Mouse (Mus musculus) right cerebral cortex, adult 18-20 months (tissue): ENCODE data around the gene Gak.
"Not testable (repeated sequence)": the region's sequence is repeated elsewhere in the genome, so short reads cannot be mapped to it uniquely, and the experiment has no call there.

ENCODE experiments used
- DNase-seq: peaks from one replicate; pipeline ENCODE4 v3.0.0; 2022; ENCODE audit warnings: mixed read lengths

Gene Gak

DNA sequence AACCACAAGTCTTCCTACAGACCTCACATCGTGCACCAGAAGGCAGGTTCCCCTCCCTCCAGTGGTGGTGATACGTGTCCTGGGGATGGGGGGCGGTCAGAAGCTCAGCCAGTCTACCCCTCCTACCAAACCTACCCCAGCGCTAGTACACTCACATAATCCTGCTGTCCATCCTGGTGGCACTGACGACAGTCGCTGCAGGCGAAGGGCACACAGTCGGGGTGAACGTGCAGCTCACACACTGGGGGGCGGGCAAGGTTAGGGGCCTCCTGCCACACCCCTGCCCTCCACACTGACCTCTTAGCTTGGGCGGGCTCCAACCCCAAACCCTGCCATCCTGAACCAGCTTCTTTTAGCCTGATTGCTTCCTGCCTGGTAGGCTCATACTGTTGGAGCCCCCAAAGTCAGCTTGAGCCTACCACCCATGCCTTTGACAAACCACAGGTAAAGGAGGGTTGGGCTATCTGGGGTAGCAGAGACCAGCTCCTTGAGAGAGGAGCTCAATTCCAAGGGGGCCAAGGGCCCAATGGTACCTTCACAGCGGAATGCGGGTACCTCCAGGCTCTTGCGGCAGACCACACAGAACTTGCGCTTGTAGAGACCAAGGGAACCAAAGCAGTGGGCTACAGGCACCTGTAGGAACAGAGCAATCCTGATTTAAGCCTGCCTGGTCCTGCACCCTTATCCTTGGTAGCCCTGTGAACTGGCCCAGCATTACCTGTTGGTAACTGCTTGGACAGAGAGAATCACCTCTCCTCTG, 26.5 kb upstream of the Gak start:
- DNase-seq = no peak

DNA sequence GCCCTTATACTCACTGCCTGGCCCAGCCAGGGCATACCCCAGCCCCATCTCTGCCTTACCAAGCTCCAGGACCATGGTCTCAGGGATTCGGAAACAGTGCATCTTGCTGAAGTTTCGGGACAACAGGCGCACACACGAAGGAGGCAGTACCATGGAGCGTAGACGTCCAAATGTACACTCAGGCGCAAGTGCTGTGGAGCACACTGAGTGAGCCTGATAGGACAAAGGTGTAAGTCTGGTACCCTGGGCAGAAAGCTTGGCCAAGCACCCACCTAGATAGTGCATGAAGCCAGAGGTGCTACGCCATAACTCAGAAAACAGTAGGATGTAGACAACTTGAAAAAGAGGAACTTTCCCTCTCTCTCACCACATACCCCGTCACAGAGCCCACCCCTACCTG, 25.8 kb upstream of the Gak start:
- no peak for DNase-seq

DNA sequence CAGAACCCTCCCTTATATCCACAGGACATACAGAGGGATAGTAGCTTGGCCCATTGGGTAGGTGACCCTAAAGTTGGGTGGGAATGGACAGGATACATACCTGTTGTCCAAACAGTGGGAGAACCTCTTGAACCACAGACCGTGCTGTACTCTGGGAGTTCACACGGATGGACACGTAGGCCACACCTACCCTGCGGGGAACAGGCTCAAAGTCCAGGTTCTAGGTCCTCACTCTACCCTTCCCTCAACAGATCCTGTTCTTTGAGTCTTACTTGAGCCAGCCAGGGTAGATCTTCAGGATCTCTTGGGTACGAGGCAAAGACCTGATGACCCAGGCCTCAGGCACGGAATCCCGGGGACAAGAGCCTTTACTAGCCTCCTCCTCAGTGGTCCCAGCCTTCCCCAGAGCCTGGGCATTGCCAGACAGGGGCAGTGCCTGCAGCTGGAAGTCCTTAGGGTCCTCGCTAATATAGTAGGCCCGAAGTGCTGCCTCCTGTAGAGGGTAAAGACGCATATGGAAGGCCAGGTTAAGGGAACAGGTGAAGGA, 25.0 kb upstream of the Gak start:
- DNase-seq = no peak

DNA sequence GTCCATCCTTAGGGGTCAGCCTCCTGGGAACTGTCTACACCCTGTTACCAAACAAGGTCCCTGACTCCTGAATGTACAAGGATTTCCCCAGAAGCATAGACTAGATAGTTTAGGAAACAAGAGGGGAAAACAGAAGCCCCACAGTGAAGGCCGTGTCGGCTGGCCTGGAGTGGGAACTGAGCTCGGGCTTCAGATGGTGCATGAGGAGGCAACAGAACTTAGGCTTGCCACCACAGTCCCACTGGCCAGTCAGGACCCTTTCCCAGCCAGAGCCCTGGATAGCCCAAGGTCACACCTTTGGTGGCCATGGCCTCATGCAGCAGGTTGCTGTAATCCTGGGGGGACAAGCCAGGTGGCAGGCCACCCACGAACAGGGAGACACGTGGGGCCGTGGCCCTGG, 23.8 kb upstream of the Gak start:
- no peak for DNase-seq

DNA sequence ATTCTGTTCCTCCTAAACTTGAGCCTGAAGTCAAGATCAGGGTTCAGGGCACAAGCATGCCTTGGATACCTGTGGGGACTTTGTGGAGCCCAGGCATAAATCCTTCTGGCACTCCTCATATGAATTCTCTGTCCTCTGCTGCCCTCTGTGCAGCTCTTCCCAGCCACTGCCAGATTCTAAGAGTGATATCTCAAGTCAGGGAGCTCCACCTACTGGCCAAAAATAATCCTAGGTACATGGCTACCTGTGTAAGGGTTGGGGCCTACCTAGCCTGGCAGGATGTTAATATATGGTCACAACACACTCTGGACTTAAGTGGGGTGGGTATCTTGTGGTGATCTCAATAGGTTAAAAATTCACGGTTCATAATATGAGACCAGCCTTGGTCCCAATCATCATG, 22.3 kb upstream of the Gak start:
- DNase-seq = peak; percentile 69

DNA sequence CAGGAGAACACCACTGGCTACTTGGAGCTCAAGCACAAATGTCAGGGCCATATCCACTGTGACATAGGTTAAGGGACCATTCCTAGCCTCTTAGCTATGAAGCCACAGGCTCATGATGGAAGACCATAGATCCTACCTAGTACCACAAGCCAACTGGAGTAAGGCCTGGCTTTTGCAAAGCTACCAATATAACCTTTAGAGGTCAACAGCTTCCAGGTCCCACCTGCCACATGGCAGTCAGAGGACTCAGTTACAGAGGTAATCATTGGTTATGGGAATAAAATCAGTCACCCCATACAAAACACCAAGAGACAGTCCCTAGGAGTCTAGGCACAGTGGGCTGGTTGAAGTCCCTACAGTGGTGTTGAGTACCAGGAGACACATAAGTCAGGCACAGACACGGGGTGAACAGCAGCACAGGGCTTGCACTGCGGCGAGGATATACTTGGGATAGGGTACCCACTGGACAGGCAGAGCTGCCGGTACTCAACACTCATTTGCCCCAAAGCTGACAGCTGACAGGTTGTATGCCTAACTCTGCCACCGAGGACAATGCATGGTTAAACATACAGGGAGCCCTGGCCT, 21.7 kb upstream of the Gak start:
- no peak for DNase-seq

DNA sequence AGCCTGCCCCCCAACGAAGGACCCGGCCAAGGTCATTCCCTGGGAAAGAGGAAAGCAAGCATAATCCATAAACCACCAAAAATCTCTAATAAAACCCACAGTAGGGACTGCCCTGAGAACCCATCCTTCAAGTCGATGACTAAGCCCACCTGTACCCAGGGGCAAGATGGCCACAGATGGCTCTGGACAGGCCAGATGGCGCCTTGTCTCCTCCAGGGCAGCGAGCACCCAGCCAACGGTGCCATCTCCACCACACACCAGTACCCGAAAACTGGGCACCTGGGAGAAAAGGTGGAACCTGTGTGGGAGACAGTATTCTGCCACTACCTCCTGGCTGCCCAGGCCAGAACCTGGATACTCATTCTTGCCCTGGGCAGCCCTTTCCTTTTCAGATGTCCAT, 20.8 kb upstream of the Gak start:
- no peak for DNase-seq

DNA sequence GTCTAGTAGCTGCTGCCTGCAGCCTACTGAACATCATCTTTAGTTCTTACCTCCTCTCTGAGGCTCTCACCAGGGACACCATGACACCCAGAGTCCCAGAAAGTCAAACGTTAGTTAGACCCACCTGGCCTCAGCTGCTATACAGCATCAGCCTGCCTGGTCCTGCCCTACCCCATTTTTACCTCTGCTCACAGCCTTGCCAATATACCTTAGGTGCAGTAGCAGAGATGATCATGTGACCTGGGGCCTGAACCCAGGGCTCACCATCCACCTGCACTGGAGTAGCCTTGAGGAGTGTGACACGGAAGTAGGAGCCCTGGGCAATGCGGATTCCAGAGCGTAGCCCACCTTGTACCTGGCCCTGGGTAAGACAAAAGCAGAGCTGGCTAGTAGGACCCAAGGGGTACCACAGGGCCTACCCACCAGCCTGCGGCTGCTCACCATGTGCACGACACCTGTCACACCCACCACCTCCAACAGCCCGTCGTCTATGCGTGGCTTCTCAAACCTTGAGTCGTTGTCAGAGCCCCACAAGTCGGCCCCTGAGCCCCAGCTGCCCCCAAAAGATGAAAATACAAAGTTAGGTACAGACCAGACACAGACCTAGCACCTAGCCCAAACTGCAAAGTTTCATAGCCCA, 19.5 kb upstream of the Gak start:
- DNase-seq = no peak

DNA sequence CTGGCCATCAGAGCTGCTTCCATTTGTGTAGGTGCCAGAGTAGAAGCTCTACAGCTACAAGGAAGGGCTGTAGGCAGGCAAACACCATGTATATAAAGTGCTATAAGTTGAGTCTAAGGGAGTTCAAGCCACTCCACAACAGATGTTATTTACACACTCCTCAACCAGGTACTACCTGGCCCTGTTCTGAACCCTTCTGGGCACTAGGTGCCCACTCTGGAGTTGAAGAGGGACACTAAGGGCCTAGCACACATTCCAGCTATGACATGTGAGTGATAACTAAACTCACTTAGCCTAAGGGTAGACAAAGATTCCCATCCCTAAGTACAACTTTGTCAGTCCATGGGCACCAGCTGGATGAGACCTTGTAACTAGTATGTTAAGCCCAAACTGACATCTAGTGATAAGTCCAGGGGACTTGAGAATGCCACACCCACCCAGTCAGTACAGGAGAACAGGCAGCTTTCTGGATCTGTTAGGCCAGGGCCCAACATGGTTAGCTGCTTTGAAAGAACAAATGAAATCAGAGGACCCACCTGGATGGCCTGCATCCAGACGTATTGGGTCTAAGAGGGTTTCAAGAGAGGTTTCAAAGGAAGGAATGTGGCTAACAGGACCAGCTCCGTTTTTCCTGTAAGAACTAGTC, 18.4 kb upstream of the Gak start:
- no peak for DNase-seq

DNA sequence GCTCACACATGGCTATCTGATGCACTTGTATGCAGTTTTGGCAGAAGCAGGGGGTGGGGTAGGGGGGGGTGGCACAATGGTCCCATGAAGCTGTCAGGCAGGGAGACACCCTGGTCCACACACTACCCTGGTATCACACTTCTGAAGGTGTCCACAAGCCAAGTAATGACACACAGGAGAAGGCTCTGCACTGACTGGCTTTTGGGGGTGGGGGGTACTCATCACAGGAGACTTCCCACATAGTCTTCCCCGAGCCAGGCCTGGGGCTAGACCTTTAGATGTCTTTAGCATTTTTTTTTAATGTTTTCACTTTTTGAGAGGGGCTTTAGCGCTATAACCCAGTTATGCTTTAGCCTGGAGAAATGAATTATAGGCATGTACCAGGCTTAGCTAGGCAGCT, 17.8 kb upstream of the Gak start:
- DNase-seq = no peak

DNA sequence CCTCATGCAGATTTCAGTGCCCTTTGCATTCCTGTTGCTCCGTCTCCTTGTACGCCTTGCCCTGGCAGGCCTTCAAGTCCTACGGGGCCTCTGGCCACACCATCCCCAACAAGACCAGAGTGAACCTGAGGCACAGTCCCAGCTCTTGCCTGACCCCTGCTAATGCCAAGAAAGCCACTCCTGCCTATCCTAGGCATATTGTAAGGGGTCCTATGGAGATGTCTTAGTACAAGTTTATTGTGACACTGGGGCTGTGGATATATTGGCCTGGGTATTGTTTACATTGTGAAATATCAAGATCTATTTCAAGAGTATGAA, 16.7 kb upstream of the Gak start:
- DNase-seq = no peak

DNA sequence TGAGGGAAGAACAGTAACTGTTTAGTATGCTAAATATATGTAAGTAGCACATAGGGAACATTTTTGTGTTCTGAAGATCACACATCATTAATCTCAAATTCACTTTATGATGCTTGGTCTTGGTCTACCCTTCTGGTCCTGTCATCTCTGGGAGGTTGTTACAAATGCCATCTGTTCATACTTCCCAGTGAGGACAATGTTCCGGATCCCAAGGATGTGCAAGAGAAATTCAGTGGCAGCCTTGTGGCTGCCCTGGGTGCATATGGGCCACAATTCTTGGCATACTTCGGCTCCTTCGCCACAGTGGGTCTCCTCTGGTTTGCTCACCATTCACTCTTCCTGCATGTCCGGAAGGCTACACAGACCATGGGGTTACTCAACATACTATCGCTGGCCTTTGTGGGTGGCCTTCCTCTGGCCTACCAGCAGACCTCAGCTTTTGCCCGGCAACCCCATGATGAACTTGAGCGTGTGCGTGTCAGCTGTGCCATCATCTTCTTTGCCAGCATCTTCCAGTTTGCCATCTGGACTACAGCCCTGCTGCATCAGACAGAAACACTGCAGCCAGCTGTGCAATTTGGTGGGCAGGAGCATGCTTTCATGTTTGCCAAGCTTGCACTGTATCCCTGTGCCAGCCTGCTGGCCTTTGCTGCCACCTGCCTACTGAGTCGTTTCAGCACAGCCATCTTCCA, 16.2 kb upstream of the Gak start:
- peak; percentile 41 for DNase-seq

DNA sequence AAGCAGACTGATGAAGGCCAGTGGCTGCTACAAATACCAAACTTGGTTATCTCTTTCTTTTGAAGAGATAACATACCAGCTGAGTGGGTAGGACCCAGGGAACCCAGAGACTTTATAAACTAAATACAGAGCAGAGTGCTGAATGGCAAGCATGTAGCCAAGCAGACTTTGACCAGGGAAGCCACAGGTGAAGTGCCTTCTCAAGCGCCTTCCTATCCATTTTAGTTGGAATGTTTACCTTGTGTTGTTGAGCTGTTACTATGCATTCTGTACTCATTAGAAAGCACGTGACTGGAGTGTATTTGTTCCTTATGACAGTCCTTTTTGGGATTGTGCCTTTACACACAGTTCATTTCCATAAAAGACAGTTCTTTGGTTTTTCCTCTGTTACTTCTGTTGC, 14.1 kb upstream of the Gak start:
- no peak for DNase-seq

DNA sequence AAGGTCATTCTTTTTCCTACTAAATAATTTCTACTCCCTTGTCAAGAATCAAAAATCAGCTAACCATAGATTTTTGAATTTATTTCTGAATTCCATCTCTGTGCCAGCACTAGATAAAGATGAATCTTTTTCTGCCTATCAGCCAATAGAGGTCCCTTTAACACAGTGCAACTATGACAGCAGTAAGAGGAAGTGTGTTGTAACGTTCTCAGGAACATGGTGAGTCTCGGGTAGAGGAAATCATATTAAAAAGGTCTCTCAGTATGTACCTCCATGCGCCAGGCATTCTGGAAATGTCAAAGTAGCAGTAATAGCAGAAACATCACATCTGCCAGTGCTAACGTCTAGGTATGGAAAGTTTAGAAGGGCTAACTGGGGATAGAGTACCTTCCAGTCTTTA, 6.6 kb upstream of the Gak start:
- no peak for DNase-seq

DNA sequence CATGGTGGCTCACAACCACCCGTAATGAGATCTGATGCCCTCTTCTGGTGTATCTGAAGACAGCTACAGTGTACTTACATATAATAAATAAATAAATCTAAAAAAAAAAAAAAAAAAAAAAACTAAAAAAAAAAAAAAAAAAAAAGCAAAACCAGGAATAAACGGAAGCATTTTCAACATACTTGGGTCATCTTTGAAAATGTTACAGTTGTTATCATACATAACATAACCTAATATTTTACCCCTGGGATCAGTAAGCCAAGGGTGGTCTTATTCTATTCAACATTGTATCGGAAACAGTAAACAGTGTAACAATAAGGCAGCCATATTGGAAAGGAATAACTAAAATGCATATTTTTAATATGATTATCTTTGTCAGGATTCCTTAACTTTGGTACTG, 4.5 kb upstream of the Gak start:
- not testable (repeated sequence) for DNase-seq

DNA sequence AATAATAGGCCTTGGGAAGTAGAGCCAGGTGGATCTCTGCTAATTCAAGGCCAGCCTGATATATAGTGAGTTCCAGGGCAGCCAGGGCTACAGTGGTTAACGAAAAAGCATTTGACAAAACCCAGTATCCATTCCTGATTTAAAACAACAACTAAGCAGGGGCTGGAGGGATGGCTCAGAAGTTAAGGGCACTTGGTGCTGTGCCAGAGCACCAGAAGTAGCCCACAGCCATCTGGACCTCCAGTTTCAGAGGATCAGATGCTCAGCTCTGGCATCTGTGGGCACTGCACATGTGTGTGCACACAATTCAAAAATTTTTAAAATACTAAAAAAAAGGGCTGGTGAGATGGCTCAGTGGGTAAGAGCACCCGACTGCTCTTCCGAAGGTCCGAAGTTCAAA, 4.1 kb upstream of the Gak start:
- DNase-seq = no peak

DNA sequence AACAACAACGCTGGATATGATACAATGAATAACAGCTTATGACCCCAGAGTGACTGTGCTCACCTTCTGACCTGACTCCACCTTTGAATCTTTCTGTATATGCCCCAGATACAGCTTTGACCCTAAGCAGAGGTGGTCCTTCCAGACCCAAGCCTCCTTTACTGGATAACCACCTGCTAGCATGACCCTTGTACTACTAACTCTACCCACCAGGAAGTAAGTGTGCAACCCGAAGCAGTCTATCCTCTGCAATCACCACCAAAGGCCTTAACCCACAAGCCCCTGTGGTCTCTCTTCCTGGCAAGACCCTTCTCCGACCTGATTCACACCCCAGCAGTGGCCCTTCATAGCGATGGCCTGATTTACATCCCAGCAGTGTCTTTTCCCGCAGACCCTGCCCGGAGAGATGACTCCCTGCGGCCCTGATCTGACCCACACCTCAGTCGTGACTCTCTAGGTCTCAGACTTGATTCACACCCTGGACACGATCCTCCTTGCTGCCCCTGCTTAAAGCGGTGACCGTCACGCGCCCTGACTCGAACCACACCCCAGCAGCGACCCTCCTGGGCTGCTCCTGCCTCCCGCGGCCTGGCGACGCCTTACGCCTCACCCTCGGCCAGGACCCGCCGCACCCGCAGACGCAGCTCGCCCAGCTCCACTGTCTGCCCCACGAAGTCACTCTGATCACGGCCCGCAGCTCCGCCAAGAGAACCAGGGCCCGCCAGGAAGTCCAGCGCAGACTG, 493 bp downstream of the Gak start:
- DNase-seq = no peak

DNA sequence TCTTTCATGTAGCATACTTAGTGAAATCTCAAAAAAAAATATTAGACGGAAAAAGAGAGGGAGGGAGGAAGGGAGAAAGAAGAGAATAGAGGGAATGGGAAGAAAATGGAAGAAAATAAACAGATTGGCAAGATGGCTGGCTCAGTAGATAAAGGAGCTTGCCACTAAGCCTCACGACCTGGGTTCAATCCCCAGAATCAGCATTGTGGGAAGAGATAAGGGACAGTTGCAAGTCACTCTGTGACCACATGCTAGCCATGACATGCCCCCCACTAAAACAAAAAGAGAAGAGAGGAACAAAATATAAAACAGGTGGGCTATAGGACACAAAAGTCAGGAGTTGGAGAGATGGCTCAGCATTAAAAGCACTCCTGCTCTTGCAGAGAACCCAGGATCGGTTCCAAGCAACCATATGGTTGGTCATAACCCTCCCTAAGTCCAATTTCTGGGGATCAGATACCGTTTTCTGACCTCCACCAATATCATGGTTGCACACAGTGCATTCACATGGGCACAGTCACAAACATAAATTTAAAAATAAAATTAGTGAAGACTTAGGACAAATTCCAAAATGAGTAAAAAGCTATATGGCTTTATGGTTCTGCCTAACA, 3.4 kb downstream of the Gak start:
- no peak for DNase-seq

DNA sequence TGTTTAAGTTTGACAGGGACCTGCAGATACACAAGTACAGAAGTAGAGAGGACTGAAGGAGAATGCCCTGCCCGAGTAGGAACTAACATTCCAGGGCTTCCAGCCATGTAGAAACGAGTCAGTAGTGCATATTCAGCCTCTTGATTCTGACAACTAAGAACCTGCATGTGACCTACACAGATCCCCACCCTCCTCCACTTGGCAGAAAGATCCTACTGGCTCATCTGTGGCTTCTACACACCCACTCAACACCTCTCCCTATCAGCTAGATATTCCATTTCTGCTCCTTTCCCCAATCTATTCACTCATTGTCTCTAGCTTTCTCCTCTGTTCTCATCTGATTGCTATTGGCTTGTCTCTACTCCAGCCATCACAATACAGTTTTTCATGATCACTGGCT, 7.7 kb downstream of the Gak start:
- peak; percentile 42 for DNase-seq

DNA sequence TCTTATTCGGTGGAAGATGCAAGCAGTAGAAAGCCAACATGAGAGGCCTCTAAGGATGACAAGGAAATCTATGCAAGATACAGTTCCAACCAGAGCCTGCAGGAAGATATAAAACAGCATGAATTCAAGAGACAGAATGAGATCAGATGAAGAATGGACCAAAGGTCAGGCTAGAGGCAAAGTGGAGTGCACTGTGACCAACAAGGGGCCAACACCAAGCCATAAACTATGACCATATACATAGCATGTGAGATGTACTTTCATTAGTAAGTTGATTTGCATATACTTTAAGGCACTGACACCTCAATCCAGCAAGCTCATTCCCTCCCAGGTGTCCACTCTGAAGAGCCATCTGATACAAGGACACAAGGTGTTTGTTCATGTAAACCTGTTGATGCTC, 19.1 kb downstream of the Gak start:
- DNase-seq = no peak

DNA sequence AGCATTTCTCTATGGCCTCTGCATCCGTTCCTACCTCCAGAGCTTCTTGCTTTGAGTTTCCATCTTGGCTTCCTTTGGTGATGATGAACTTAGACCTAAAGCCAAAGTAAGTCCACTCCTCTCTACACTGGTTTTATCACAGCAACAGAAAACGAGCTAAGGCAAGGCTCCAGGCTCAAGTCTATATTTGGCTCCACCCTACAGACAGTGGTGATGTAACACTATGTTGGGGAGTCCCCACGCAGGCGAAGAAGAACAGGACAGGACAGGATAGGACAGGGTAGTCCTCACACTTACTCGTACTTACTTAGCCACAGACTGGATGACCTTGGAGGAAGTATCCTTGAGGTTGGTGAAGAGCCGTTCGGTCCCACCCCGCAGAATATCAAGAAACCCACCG, 27.0 kb downstream of the Gak start:
- DNase-seq = peak; percentile 46

DNA sequence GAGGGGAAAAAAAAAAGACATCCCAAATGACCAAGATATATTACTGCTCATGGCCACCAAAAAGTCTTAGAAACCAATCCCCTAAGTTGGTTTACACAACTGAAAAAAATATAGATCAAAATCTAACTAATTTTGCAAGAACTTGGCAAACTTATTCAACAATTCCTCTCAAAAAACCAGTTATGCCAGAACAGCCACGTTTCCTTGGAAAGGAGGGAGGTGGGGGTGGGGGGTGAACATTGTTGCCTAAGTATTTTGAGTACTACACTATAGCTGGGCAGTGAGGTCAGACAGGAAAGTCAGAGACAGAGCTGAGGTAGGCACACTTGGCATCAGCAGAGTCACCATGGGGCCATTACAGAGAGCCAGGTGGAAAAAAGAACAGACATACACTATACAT, 29.6 kb downstream of the Gak start:
- DNase-seq = no peak
